Mouse (Mus musculus) adrenal gland, adult (tissue): ENCODE measurements at regions not wholly inside any gene's neighbourhood (a gene's known extent, or its start where the extent isn't known, plus 50 kb on each side); places are given as distances from the start of the nearest gene placed in this dataset.
A peak's percentile ranks its signal among the peaks of the same experiment; 100 is the strongest.

ENCODE experiments used
- DNase-seq, 2 experiments: peaks; one replicate each; pipeline ENCODE4 v3.0.0; 2022 to 2023; ENCODE audit warnings: low spot score in 1 of 2; ENCODE audit not compliant: inconsistent age in 2 of 2

DNA sequence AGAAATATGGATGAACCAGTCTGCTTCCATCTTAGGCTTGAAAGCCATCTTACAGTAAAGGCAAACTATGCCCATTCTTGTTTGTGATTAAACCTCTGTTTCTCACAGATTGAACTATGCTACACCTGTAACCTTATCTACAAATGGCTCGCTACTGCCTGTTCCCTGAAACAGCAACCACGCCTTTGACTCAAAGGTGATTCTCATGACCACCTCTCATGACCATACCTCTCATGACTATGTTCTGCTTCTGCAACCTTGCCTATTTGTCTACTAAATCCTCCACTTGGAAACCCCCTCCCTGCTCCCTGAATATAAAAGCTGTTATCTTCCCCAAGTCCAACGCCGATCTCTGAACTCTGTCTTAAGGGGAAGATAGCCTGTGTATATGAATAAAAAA lies 296.7 kb upstream of the Adgrl2 start:
- DNase-seq, result no peak

DNA sequence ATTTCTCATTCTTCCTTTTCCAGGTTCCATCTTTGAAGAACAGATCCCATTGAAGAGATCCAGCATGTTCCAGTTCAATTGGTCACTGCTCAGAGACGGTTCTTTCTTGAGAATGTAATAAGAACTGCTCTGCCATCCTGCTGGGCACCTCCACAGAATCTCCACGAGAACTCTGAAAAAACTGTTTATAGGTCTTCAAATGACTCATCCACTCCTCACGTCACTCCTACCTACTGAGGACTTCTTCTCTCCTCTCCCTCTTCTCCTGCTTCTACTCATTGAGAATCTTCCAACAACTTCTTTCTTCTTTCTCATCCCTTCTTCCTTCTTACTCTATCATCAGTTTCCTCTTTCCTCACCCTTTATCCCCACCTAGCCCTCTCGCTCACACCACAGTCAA lies 294.6 kb upstream of the Adgrl2 start:
- no peak for DNase-seq

DNA sequence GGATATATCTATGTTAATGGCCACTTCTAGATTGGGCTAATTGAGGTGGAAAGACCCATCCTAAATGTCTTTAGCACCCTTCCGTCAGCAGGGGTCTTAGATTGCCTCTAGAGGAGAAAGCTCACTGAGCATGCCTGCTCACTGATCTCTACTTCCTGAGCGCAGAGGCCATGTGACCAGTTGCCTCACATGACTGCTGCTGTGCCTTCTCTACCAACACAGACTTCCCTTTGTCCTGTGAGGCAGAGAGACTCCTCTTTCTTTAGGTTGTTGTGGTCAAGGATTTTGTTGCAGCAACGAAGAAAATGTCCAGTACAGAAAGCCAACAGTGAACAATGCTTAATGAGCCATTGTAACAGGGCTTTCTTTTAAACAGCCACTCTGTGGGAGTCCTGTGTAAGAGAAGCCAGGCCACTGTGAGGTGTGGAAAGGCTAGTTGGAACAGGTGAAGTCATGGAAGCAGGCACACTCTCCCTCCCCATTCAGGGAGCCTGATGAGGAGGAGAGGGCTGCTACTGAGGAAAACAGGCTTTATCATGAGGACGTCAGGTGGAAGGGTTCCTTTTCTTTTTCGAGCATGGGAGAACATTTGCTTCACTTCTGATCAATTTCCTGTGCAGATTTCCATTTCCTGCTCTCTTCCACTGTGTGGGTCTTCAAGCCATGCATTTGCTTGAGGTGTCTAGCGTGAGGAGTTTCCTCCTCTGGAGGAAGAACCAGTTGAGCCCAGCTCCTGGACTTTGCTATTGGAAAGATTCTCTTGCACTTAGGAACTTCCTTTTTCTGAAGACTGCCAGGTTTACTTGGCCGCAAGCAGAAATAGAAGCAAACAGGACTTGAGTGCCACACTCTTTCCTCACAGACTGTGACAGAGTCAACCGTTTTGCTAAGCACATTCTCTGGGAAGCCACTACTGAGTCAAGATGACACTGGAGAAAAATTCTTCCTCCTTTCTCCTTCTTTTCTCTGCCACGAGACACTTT lies 290.7 kb upstream of the Adgrl2 start:
- no peak for DNase-seq

DNA sequence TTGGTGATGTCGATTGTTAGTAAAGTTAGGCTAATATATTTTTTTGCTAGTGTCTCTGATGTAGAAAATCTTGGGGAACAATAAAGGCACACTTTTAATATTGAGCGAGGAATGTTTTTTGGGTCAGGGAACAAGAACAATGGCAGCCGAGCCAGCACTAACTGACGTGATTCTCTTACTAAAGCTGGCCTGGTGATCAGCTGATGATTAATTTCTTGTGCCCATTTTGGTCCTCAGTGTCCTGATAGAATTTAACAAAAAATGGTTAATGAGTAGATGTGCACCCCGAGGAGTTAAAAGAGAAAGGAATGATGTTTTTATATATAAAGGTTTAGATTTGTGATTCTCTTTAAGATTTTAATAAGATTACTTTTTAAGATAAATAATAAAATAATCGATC lies 289.0 kb upstream of the Adgrl2 start:
- DNase-seq, result no peak

DNA sequence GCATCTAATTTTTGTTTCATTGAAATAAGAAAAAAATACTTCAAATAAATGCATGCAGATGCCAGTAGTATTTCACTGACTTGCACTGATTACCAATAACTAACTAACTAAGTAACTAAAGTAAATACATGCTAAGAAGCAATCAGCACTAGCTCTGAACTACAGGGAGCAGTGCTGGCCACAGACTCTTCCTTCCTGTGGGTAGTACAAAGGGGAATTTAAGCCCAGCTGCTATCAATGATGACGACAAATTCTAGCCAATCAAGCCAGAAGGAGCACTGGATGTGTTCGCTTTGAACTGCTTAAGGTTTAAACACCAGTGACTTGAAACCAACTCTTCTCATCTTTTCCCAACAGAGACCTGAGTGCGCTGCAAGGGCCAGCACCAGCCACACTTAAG lies 287.5 kb upstream of the Adgrl2 start:
- no peak for DNase-seq

DNA sequence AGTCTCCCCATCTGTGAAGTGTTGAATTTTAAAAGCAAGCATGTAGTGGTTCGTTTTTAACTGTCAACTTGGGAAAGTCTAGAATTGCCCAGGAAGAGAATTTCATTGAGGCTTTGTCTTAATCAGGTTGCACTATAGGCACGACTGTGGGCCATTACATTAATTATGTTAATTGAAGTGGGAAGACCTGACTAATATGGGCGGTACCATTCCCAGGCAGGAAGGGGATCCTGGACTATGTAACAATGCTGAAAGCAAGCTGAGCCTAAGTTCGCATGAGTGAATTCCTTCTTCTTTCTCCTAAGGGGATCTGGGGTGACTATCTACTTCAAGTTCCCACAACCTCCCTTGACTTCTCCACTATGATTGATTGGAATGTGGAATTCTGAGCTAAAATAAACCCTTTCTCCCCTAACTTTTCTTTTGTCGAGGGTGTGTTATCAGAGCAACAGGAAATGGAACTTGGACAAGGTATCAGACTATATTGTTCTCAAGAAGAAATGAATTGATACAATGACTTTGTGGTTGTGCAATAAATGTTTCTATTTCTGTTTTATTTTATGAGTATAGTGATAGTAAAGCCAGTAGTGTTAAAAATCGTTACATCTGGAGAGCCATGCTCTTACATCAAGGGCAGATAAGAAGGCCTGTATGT lies 285.2 kb upstream of the Adgrl2 start:
- DNase-seq, result no peak

DNA sequence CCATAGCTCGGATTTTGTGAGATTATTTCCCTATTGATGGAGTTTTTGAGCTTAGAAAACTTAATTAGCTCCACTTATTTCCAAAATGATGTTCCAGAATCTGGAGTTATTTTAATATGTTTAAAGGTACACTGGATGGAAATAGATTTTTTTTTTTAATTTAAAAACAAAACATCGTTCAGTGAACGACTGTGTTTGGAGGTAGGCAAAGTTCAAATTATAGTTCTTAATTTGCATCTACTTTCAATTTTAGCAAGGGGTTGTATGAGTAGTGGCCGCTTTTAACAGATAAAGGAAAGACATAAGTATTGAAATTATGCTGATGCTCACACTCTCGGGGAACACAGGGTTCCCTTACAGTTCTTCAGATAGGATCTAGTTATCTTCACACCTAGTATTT lies 284.6 kb upstream of the Adgrl2 start:
- no peak for DNase-seq

DNA sequence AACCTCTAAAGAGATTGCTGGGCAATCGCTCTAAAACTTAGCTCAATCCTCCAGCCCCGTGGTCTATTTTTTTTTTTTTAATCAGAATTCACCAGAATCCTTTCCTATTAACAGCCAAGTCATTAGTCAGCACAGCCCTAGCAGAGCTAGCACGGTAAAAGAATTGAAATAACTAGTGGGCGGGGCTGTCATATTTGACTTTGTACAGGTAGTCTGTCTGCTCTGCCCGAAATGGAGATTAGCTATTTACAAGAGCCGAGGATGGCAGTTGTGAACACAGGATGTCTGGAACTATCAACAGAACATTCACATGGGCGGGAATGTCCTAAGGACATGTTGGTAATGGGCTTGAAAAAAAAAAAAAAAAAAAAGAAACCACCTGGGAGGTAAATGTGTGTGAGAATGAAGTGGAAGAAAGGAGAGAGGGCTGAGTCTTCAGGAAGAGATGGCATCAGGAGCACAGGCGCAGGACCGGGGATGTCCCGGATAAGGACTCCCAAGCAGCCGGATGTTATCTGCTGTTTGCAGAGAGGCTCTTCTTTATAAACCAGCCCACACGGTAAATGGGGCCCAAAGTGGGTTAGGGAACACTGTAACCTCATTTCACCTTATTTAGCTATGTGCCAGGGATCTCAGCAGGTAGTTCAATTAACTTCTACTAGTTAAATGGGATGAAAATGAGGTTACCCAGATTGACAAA lies 283.8 kb upstream of the Adgrl2 start:
- no peak for DNase-seq

DNA sequence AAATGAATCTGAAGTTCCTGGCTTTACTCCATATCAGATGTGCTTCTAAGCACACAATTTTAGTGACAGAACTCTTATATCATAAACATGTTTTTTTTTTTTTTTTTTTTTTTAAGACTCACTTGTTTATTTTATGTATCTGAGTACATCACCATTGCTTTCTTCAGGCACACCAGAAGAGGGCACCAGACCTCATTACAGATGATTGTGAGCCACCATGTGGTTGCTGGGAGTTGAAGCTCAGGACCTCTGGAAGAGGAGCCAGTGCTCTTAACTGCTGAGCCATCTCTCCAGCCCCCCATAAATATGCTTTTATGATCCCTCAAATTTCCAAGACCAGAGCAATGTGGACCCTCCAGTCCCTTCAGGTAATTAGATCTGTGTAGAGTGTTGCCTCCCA lies 280.1 kb upstream of the Adgrl2 start:
- no peak for DNase-seq

DNA sequence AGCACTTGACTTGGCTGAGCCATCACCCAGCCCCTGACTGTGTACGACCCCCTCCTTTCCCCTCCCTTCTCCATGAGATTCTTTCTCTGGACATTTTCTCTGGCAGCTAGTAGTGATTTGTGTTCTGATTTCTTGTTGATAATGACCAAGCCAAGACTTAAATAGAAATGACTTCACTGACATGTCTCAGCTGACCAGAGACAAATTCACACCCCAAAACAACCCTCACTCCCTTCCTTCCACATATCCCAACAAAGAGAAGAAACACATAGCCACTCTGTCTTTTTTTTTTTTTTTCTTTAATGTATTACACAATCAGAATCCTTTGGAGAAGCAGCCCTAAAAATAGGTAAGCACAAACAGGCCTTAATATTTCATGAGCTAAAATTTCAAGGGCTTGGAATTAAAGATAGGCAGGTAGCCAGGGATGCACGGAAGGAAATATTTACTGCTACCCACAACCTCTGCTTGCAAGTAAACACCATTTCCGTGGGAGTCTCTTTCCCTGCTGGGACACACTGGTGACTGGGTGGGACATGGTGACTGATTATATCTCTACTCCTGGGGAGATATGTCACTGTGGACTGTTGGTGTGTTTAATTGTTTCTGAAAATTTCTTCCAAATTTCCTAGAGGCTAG lies 272.1 kb upstream of the Adgrl2 start:
- DNase-seq, result peak; percentile 17 to 55

DNA sequence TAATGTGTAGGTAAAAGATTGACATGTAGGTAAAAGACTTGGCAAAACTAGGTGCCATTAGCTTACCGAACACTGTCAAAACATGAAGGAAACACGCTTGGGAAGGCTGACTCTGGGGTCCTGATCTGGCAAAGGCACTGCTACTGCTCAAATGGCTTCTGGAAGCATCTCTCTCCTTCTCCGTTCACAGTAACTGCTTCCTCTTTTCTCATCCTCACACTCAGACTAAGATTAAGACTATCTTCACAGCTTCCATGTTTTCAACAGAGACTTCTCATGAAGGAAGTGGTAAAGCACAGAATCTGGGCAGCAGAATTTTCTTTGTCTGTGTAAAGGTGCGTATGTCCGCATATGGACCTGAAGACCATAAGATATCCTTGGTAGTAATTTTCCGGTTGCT lies 271.4 kb upstream of the Adgrl2 start:
- no peak for DNase-seq

DNA sequence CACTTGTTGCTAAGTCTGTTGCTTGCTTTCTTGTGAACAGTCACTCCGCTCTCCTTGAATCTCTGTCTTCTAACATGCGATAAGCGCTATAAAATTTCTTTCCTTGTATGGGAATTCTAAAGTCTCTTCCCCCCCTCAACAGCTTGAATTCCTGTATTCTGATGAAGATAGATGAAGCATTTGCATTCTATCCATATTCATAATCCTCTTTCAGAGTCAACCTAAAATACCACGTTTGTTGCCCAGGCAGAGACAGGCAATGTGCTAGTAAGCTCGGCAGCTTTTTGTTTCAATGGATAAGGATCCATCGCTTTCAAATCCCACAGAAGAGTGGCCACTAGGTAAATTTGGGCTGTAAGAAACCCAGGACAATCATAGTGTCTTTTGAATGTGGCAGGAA lies 268.5 kb upstream of the Adgrl2 start:
- DNase-seq, result no peak

DNA sequence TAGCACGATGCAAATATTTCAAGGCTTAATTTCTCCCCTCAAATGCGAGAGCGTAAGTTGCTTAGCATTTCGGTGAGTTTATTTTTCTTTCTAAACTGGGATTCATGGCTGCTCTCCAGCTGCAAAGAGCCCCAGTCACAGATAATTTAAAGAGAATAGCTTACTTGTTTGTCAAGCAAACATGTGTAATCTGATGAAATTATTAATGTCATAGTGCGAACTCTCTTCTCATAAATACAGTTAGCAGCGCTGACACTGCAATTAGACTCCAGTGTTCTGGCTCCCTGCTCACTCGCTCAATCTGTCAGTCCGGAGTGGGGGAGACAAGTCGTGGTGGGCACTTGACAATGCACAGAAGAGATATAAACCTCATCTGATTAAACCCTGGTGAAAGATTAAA lies 266.5 kb upstream of the Adgrl2 start:
- DNase-seq, result no peak

DNA sequence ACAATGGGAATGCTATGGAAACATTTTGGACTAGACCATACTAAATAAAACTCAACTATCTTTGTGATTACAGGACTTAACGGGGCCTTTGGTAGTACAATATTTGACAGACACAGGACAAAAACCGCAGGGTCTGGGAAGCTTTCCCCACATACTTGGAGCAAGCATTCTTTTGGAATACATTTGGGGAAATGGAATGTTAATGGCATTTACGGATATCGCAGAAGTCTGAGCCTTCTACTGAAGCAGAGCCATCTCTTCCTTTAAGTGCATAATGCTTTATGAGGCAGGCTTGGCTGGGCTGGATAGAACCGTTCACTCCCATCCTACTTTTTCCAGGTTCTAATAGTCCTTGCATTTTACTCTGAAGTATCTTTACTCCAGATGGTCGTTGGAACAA lies 262.7 kb upstream of the Adgrl2 start:
- DNase-seq, result no peak

DNA sequence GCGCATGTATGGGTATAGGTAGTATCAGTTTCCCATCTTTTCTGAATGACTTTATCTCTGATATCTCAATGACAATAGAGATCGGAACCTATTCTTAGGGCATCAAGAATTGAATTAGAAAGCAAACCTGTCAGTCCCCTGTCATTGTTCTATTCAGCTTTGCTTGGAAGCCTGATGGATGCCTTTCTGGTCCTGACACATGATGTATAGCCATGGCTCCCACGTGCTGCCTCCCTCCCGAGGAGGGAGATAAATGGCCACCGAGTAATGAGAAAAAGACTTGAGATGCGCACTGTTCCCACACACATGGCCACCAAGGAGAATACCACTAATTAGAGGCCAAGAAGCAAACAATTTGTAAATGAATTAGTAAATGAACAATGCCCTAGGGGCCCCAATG lies 261.8 kb upstream of the Adgrl2 start:
- no peak for DNase-seq

DNA sequence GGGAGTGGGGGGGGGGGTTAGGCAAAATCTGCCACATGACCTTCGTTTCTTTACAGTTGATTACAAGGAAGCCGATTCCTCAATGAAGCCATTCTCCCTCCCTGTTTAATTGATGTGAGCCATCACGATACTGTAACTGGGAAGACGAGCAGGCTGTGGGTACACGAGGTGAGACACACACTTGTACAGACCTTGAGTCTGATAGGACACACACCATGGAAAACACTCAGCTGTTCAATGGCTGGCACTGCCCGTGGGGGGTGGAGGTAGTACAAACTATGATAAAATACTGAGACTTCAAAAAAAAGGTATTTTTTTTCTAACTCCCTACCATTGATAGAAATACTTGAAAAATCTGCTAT lies 257.3 kb upstream of the Adgrl2 start:
- DNase-seq, result no peak

DNA sequence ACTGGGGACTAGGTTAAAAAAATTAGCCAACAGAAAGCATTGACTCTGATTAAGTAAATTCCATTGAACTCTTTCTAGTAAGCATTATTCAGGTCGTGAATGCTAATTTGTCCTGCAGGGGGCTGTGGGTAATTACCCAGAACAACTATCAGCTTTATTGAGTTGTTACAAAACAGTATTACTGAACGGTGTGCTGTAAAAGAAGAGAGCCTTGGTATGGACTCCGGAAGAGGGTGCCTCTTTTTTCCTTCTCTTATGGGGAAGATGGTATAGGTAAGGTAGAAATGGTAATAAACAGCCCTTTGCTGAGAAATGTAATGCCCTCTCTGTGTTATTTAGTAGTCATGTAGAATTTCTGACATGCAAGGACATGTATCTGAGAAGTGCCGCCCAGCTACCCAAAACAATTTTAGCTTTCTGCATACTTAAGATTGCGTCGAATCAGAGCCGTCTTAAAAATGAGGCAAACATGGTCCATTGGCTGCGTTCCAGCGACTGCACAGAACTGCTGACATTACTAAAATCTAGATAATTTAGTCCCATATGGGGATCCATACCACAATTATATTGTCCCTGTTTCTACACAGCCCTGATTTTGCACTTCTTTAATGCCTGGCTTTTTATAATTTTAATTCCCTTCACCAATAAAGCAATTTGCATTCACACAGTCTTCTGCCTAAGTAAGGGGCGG lies 256.7 kb upstream of the Adgrl2 start:
- no peak for DNase-seq

DNA sequence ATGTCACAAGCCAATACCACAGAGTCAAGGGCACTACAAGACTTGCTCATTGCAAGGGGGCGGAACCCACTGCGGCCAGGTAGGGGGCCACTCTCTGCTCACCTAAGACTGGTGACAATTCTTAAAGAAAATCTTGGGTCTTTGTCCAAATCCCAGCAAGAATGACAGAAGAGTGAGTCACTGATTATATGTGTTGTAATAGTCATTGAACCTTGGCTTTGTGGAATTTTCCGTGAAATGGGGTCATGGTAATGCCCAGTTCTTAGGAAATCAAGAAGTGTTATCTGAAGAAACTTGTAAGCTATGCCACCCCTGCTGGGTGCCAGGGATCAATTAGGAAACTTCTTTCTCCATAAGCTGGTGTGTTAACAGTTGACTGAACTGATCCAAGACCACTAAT lies 249.3 kb upstream of the Adgrl2 start:
- DNase-seq, result peak in 1 of 2 experiments; percentile 90

DNA sequence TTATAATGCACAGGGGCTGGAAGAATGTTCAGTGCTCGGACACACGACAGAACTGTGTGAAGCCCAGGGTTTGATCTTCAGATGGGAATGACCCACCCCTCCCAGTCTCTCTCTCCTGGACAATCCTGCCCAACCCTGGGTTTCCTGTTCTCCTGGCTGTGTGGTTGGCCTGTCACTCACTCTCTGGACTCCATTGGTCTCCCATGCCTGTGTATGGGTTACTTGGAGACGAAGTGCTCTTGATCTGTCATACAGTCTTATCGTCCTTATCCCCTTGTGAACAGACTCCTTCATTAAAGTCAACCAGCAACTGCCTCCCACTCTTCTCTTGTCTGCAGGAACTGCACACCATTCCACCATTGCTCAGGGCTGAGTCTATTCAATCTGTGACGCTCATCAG lies 247.7 kb upstream of the Adgrl2 start:
- no peak for DNase-seq

DNA sequence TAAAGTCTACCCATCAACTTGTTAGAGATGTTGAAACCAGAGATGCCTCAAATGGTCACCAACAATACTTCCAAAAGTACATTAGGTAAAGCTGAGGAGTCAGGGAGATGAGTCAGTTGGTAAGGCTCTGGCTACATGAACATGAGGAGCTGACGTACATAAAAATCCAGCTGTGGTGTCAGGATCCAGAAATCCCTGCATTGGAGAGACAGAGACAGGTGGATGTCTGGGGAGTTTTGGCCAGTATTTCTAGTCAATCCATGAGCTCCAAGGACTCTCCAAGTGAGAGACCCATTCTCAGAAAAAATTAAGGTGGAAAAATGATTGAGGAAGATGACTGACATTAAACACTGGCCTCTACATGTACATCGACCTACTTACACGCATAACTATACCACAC lies 244.8 kb upstream of the Adgrl2 start:
- no peak for DNase-seq

DNA sequence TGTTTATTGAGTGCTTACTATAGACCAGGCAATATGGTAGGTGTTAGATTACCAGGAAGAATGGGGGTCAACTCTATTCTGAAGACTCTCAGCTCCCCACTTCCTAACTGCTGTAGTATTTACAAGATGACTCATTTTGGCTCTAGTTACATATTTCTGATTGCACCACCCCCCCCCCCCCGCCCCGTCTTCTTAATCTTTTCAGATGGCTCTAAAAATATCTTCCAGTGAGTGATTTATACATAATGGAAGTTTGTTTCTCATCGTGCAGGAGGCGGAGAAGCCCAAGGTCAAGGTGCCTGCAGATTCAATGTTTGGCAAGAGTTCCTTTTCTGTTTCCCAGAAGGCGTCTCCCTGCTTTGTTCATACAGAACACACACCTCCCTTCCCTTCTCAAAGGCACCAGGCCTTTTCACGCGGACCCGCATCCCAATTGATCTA lies 243.4 kb upstream of the Adgrl2 start:
- peak; percentile 61 to 90 for DNase-seq
